Mouse (Mus musculus) hindbrain, embryonic 11.5 days (tissue): ENCODE measurements around the gene Maml1. TPM values are rescaled to one million over a fixed set of nuclear protein-coding genes. Genes with fewer than 3 reads are reported as not detected.

Experiments used
- ATAC-seq: fragments of 200-750 bp; cut with Nextera tagmentation; 2 replicates; pipeline ENCODE4 v1.8.0; 2017; ENCODE audit warnings: mild to moderate bottlenecking, moderate TSS enrichment, moderate library complexity; ENCODE audit not compliant: low FRiP score
- DNase-seq: peaks from one replicate; pipeline ENCODE4 v3.0.0-alpha.2; 2015; ENCODE audit warnings: low spot score
- H3K27ac ChIP-seq: fragments of 300-500 bp; sonication (generic); 2 replicates; pipeline ENCODE4 v1.5.1; 2014; ENCODE audit warnings: mild to moderate bottlenecking, low read depth, low read length
- H3K27me3 ChIP-seq: fragments of 300-500 bp; sonication (generic); 2 replicates; pipeline ENCODE4 v1.6.1; 2014; ENCODE audit warnings: mild to moderate bottlenecking, low read length, moderate library complexity, mixed read lengths; ENCODE audit not compliant: control insufficient read depth, insufficient read depth
- H3K36me3 ChIP-seq: fragments of 300-500 bp; sonication (generic); 2 replicates; pipeline ENCODE4 v1.6.1; 2014; ENCODE audit warnings: mild to moderate bottlenecking, low read length, moderate library complexity, mixed read lengths; ENCODE audit not compliant: control insufficient read depth, insufficient read depth
- H3K4me1 ChIP-seq: fragments of 300-500 bp; sonication (generic); replicated peaks from 2 replicates; pipeline ENCODE4 v1.6.1; 2014; ENCODE audit warnings: low read length, mixed read lengths; ENCODE audit not compliant: control insufficient read depth, insufficient read depth
- H3K4me2 ChIP-seq: fragments of 300-500 bp; sonication (generic); replicated peaks from 2 replicates; pipeline ENCODE4 v1.6.1; 2014; ENCODE audit warnings: mild to moderate bottlenecking, low read depth, low read length
- H3K4me3 ChIP-seq: fragments of 300-500 bp; sonication (generic); 2 replicates; pipeline ENCODE4 v1.5.1; 2014; ENCODE audit warnings: low read depth, low read length
- H3K9ac ChIP-seq: fragments of 300-500 bp; sonication (generic); 2 replicates; pipeline ENCODE4 v1.6.1; 2014; ENCODE audit warnings: low read depth, low read length
- H3K9me3 ChIP-seq: fragments of 300-500 bp; sonication (generic); 2 replicates; pipeline ENCODE4 v1.6.1; 2016; ENCODE audit warnings: low read length; ENCODE audit not compliant: control insufficient read depth
- WGBS: fragments of 180-500 bp; shearing (Covaris S2); extraction: QIAGEN DNeasy Blood & Tissue Kit; methylation state at CpG from one replicate; pipeline ENCODE4 v1.1.7; 2014; 5-methylcytosine and 5-hydroxymethylcytosine counted together
- polyA plus RNA-seq: library from polyadenylated mRNA; unstranded; fragments of >200 nt; fragmentation: Nextera tagmentation; extraction: Ambion mirVana; gene quantifications from 2 replicates; pipeline ENCODE4 v1.2.1, GENCODE M21; 2014

Gene Maml1
- polyA plus RNA-seq, 1 experiment from 2014 or later: 10.1 TPM

DNA sequence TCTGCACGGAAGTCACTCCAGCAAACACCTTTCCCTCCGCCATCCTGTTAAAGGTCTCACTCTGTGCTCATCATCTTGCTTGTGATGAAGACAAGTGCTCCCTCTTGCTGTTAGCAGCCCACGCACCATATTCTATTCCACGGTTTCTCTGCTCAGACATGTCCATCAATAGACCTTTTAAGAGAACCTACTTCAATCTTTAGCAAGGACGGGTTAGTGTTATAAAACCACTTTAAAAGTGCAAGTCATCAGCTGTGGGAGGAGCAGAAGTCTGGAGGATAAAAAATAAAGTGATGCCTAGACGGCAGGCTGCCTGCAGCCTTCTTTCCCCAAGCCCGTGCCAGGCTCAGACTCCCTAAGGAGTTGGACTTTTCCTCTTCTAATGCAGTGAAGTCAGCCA lies 35.5 kb downstream of the Maml1 start:
- Histone ChIP-seq H3K4me2 (no peak overlapping the region), H3K9ac (no peak overlapping the region), H3K27me3 (no peaks in the 10 kb centered on the region), H3K36me3 (peaks cover 15% of the 10 kb centered on the region), H3K4me3 (no peak overlapping the region), H3K4me1 (no peaks in the 10 kb centered on the region), H3K9me3 (no peaks in the 10 kb centered on the region), H3K27ac (no peak overlapping the region)
- DNase-seq: no peak
- 91% methylated on average over 7 of the region's 7 CpGs for WGBS
- no peak for ATAC-seq

- H3K4me3 ChIP-seq: no peak overlapping the region
Observed at GRCm38 (mm10) chr11:50254010-50254580, 38.0 kb downstream of the Maml1 start.

DNA sequence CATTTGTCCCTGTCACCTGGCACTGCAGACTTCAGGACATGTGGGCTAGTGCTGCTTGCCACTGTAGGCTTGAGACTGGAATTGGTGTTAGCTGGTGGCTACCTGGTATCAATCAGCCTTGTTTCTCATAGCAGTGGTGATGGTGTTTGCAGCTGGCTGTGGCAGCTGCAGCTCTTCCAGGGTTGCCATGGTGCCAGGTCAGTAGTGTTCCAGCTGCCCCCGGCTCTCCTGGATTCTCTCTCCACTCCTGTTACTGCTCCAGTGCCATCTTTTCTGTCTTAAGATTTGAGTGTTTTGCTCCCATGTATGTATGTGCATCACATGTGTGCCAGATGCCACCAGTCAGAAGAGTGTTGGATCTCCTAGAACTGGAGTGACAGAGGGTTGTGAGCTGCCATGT lies 38.7 kb downstream of the Maml1 start:
- Histone ChIP-seq H3K36me3 (peaks cover 12% of the 10 kb centered on the region), H3K9me3 (no peaks in the 10 kb centered on the region), H3K27me3 (no peaks in the 10 kb centered on the region), H3K4me3 (no peak overlapping the region), H3K4me2 (no peak overlapping the region), H3K4me1 (no peaks in the 10 kb centered on the region), H3K9ac (no peak overlapping the region), H3K27ac (no peak overlapping the region; the same call in 1 of the 2 replicates)
- ATAC-seq (no peak), DNase-seq (no peak)
- 74% methylated on average over 1 of the region's 1 CpGs for WGBS

More at GRCm38 (mm10) chr11:50254010-50254580, 38.0 kb downstream of the Maml1 start:
- H3K27ac ChIP-seq: no peak overlapping the region
- H3K27me3 ChIP-seq: no peaks in the 10 kb centered on the region
- peaks cover 12% of the 10 kb centered on the region for H3K36me3 ChIP-seq
- no peak overlapping the region for H3K9ac ChIP-seq
- 81% methylated on average over 12 of the region's 12 CpGs for WGBS
- no peaks in the 10 kb centered on the region for H3K4me1 ChIP-seq
- DNase-seq (no peak), ATAC-seq (no peak)
- H3K4me2 ChIP-seq: no peak overlapping the region
- no peaks in the 10 kb centered on the region for H3K9me3 ChIP-seq

DNA sequence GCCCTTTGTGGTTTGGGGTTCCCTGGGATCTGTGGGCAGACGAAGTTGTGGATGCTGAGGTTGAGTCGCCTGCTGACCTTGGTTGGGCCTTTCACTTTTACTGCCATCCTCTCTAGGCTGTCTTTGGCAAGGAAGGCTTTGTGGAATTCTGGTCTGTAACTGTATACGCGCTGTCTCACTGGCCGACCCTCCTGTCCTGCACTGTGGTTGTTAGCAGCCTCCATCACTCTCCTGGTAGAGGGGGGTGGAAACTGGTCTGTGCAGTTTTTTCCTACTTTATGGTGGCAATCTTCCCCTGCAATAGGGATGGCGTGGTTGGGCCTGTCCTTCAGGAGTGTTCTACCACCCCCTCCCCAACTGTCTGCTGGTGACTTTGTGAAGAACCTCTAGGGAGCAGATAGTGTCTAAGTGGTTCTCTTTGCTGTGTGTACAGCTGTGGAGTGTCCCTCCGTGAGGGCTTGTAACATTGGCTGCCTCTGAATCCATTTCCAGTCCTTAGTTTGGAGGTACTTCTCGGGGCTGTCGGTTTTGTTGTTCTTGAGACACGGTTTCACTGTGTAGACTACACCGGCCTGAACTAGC lies 39.3 kb downstream of the Maml1 start:
- no peak overlapping the region for H3K4me2 ChIP-seq
- peaks cover 9% of the 10 kb centered on the region for H3K36me3 ChIP-seq
- no peaks in the 10 kb centered on the region for H3K9me3 ChIP-seq
- 79% methylated on average over 11 of the region's 11 CpGs for WGBS
- H3K4me3 ChIP-seq: no peak overlapping the region
- no peaks in the 10 kb centered on the region for H3K27me3 ChIP-seq
- DNase-seq (peak; percentile 9), ATAC-seq (no peak)
- no peaks in the 10 kb centered on the region for H3K4me1 ChIP-seq
- H3K27ac ChIP-seq: no peak overlapping the region; the same call in 1 of the 2 replicates
- no peak overlapping the region for H3K9ac ChIP-seq

GRCm38 (mm10) chr11:50252166-50252565 lies 39.9 kb downstream of the Maml1 start:
- no peak for ATAC-seq
- Histone ChIP-seq H3K9ac (no peak overlapping the region), H3K4me3 (no peak overlapping the region), H3K9me3 (no peaks in the 10 kb centered on the region), H3K4me1 (no peaks in the 10 kb centered on the region), H3K27ac (no peak overlapping the region), H3K4me2 (no peak overlapping the region), H3K36me3 (peaks cover 4% of the 10 kb centered on the region; the same call in 1 of the 2 replicates), H3K27me3 (no peaks in the 10 kb centered on the region)
- DNase-seq: peak; percentile 20
- 59% methylated on average over 3 of the region's 3 CpGs for WGBS

DNA sequence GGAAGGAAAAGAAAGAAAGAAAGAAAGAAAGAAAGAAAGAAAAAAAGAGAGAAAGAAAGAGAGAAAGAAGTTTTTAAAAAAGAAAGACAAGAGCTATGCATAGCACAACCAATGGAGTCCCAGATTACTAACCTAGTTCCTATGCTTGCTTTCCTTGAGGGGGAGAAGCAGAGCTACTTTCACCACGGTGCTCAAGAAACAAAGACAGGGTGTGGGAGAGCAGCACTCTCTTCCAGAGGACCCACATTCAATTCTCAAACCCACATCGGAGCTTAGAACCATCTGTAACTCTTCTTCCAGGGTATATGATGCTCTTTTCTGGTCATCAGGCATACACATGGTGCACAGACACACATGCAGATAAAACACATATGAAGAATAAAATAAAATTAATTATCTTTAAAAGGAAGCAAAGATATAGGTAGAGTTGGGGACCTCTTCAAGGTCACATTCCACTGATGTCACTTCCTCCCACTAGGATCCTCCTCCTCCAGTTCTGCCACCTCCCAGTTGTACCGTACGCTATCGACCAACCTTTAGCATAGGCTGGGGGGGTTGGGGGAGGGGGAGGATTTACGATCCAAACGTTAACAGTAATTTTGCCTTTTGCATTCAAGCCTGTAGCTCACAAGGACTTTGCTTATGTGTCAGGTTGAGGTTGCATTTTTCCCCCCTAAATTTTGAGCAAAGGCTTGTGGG lies 43.5 kb downstream of the Maml1 start:
- no peaks in the 10 kb centered on the region for H3K9me3 ChIP-seq
- no peak overlapping the region for H3K4me3 ChIP-seq
- ATAC-seq: no peak
- no peaks in the 10 kb centered on the region for H3K27me3 ChIP-seq
- no peaks in the 10 kb centered on the region for H3K4me1 ChIP-seq
- no peak overlapping the region for H3K27ac ChIP-seq
- no peak overlapping the region for H3K4me2 ChIP-seq
- no peak for DNase-seq
- H3K36me3 ChIP-seq: no peaks in the 10 kb centered on the region
- WGBS: 87% methylated on average over 7 of the region's 7 CpGs
- H3K9ac ChIP-seq: no peak overlapping the region

DNA sequence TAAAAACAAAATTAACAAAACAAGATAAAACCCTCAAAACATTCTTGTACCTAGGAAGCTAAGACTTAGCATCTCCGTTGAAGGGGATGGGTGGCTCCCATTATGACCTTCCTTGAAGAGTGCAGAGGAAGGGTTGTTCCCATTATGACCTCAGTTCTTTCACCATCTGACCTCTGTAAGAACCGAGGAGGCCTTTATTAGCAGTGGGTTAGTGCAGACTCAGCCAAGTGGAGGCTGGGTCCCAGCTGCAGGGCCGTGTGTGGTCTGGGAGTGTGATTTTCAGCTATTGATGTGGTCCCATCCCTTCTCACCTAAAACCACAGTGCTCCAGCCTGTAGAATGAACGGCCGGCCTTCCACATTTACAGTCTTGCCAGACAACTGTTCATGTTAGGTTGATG lies 46.8 kb downstream of the Maml1 start:
- DNase-seq (no peak), ATAC-seq (no peak)
- no peak overlapping the region for H3K4me2 ChIP-seq
- H3K36me3 ChIP-seq: no peaks in the 10 kb centered on the region
- H3K4me3 ChIP-seq: no peak overlapping the region
- H3K27ac ChIP-seq: no peak overlapping the region
- WGBS: 68% methylated on average over 5 of the region's 5 CpGs
- no peak overlapping the region for H3K9ac ChIP-seq
- H3K27me3 ChIP-seq: no peaks in the 10 kb centered on the region
- H3K4me1 ChIP-seq: no peaks in the 10 kb centered on the region
- H3K9me3 ChIP-seq: no peaks in the 10 kb centered on the region

DNA sequence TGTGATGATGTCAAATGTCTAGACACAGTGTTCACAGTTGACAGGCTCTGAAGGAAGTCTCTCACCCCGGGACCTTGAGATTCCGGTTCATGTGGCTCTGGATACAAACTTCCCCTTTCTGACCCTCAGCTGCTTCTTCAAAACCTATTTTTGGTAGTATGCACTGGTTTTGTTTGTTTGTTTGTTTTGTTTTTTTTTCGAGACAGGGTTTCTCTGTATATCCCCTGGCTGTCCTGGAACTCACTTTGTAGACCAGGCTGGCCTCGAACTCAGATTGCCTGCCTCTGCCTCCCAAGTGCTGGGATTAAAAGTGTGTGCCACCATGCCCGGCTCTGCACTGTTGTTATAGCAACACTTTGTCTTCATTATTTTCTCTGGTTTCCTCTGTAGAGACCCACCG lies 48.2 kb downstream of the Maml1 start:
- no peak overlapping the region for H3K4me2 ChIP-seq
- no peak overlapping the region for H3K9ac ChIP-seq
- no peak overlapping the region for H3K27ac ChIP-seq
- WGBS: 80% methylated on average over 6 of the region's 6 CpGs
- DNase-seq (no peak), ATAC-seq (no peak)
- no peaks in the 10 kb centered on the region for H3K9me3 ChIP-seq
- H3K27me3 ChIP-seq: no peaks in the 10 kb centered on the region
- H3K36me3 ChIP-seq: no peaks in the 10 kb centered on the region
- H3K4me1 ChIP-seq: no peaks in the 10 kb centered on the region
- H3K4me3 ChIP-seq: no peak overlapping the region
